Mouse (Mus musculus): ENCODE data around the gene Rnf167. TPM values are rescaled to one million over a fixed set of nuclear protein-coding genes. Genes with fewer than 3 reads are reported as not detected.
A peak's percentile ranks its signal among the peaks of the same experiment; 100 is the strongest.

The Rnf167 gene
- 111 and 113 TPM in 2 replicates for polyA plus RNA-seq (2015; fragmentation: Nextera tagmentation; extraction: Ambion mirVana)

DNA sequence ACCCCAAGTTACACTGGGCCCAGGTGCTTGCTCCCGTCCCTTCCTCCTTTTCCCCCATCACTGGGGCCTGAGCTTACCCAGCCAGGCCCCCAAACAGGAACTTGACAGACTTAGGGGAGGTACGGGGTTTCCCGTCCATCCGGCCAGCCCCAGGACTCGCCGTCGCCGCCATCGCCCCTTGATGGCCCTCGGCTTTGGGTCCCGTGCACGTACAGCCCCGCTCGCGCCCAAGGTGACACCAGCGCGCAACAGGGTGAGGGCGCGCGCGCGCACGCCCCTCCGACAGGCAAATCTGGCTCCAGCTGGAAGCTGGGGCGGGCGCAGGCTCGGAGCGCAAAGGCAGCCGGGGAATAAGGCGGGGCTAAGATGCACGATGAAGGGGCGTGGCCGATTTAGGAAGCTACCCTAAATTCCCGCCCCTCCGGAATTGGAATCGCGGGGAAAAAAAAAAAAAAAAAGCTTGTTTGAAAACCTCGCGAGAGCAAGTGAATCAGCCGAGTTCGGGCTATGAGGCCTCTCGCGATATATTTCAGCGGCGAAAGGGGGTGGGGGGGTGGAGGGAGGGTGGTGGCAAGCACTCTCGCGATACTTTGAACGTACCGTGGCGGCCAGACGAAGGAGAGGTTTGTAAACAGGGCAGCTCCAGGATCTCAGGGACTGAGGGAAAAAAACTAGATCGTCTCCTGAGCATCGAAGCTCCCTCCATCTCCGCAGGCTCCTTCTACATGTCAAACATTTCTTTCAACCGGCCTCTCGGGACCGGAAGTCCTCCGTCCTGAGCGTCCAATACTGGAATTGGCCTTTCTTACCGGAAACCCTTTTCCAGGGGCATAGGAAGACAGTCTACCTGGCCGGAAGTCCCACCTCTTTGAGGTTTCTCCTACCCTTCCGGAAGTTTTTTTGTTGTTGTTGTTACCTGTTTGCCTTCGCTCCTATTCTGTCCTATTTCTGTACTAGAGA, at the start of gene Rnf167, which contains the start of gene Slc25a11:
Gene Rnf167 (plus strand): TSS at position 545 of the 960 bp plus-strand sequence.
Gene Slc25a11 (minus strand): TSS at position 789 of the 960 bp plus-strand sequence.
- peaks cover 47% of the 10 kb centered on the region for H3K4me1 ChIP-seq (replicated peaks)
- H3K27ac ChIP-seq, result peak within 1 kb of the TSS; percentile 92
- peak within 1 kb of the TSS; percentile 72 for H3K4me3 ChIP-seq (replicated peaks)
- H3K9me3 ChIP-seq, result no peaks in the 10 kb centered on the region
- WGBS, result under 1% methylated on average over 63 of the region's 63 CpGs
- peak within 1 kb of the TSS; percentile 98 for H3K4me2 ChIP-seq (replicated peaks)
- H3K27me3 ChIP-seq, result no peaks in the 10 kb centered on the region
- peaks cover 60% of the 10 kb centered on the region for H3K36me3 ChIP-seq
- peak; percentile 88 for ATAC-seq
- peak within 1 kb of the TSS; percentile 92 for H3K9ac ChIP-seq (replicated peaks)

DNA sequence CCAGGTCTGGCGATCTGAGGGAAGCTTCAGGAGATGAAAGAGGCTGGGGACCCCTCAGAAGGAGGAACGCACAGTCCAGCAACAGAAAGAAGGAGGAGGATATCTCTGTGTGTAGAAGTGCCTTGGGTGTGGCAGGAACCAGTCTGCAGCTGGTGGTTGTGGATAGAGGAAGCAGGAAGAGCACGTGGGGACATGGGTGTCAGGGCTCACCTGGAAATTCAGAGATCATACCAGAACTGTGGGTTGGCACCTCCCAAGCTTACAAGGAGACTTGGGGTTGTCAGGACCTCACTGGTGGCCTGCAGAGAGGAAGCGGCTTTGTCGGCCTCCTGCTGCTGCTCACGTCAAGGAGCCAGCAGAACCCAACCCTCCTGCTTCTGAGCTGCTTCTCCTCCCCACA, 49.7 kb upstream of the Rnf167 start:
- no peaks in the 10 kb centered on the region for H3K27me3 ChIP-seq
- no peak overlapping the region for H3K4me2 ChIP-seq (replicated peaks)
- WGBS, result 76% methylated on average over 6 of the region's 6 CpGs
- H3K27ac ChIP-seq, result no peak overlapping the region
- no peak for ATAC-seq
- peaks cover 37% of the 10 kb centered on the region for H3K36me3 ChIP-seq
- peaks cover 14% of the 10 kb centered on the region for H3K4me1 ChIP-seq (replicated peaks)
- H3K9me3 ChIP-seq, result no peaks in the 10 kb centered on the region
- no peak overlapping the region for H3K9ac ChIP-seq (replicated peaks)
- H3K4me3 ChIP-seq (replicated peaks), result no peak overlapping the region

DNA sequence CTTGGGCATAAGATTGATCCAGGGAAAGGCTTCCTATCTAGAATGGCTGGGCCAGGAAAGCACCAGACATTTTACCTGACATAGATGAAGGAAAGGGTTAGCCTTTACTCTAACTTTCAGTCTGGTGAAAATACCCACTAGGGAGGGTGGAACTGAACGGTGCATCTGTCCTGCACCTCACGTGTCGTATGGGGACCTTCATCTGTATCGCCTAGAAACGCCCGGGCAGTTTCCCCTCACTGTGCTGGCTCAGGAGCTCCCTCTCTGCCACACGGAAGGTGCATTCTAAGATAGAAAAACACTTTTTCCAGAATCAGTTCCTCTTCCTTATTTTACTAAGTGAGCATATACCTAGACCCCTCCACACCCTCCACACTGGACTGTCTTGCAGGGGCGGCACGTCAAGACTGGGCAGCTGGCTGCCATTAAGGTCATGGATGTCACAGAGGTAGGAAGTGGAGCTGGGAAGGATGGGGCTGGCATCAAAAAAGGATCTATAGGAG, 48.5 kb upstream of the Rnf167 start:
- Histone ChIP-seq H3K27ac (no peak overlapping the region), H3K27me3 (no peaks in the 10 kb centered on the region), H3K36me3 (peaks cover 43% of the 10 kb centered on the region), H3K9me3 (no peaks in the 10 kb centered on the region), H3K4me2 (replicated peaks) (no peak overlapping the region), H3K4me3 (replicated peaks) (no peak overlapping the region), H3K9ac (replicated peaks) (no peak overlapping the region), H3K4me1 (replicated peaks) (peaks cover 14% of the 10 kb centered on the region)
- WGBS, result 93% methylated on average over 9 of the region's 9 CpGs
- no peak for ATAC-seq

DNA sequence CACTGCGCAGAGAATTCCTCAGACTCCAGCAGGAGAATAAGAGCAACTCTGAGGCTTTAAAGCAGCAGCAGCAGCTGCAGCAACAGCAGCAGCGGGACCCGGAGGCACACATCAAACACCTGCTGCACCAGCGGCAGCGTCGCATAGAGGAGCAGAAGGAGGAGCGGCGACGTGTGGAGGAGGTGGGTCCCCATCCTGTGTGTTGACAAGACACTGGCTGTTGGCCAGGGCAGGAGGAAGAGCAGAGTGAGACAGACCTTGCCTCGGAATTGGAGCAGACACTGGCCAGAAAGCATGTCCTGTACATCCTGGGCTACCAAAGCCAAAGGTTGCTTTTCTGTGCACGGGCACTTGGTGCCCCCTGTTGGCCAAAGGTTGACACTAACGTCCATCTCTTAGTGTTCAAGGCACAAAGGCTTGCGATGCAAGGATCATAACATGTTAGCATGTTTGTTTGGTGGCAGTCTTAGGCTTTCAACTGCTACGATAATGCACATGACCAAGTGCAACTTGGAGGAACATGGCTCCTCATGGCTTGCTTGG, 41.9 kb upstream of the Rnf167 start:
- peaks cover 82% of the 10 kb centered on the region for H3K36me3 ChIP-seq
- H3K9ac ChIP-seq (replicated peaks), result no peak overlapping the region
- H3K27me3 ChIP-seq, result no peaks in the 10 kb centered on the region
- H3K4me2 ChIP-seq (replicated peaks), result no peak overlapping the region
- no peak overlapping the region for H3K27ac ChIP-seq
- 63% methylated on average over 14 of the region's 14 CpGs for WGBS
- peak; percentile 51 for ATAC-seq
- H3K4me1 ChIP-seq (replicated peaks), result no peaks in the 10 kb centered on the region
- H3K4me3 ChIP-seq (replicated peaks), result no peak overlapping the region
- H3K9me3 ChIP-seq, result no peaks in the 10 kb centered on the region

DNA sequence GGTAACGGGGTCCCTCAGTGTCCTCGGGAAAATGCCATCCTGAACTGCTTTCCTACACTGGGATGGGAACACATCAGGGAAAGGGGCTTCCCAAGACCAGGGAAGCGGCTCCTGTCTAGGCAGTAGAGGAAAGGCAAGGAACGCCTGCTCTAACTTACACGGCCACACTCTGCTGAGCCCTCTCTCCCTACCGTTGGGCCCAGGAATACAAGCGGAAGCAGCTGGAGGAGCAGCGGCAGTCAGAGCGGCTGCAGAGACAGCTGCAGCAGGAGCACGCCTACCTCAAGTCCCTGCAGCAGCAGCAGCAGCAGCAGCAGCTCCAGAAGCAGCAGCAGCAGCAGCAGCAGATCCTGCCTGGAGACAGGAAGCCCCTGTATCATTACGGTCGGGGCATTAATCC, 40.3 kb upstream of the Rnf167 start:
- WGBS, result 84% methylated on average over 12 of the region's 12 CpGs
- Histone ChIP-seq H3K4me1 (replicated peaks) (no peaks in the 10 kb centered on the region), H3K9me3 (no peaks in the 10 kb centered on the region), H3K9ac (replicated peaks) (no peak overlapping the region), H3K4me2 (replicated peaks) (no peak overlapping the region), H3K4me3 (replicated peaks) (no peak overlapping the region), H3K27me3 (no peaks in the 10 kb centered on the region), H3K36me3 (peaks cover 93% of the 10 kb centered on the region), H3K27ac (no peak overlapping the region)
- ATAC-seq, result no peak

DNA sequence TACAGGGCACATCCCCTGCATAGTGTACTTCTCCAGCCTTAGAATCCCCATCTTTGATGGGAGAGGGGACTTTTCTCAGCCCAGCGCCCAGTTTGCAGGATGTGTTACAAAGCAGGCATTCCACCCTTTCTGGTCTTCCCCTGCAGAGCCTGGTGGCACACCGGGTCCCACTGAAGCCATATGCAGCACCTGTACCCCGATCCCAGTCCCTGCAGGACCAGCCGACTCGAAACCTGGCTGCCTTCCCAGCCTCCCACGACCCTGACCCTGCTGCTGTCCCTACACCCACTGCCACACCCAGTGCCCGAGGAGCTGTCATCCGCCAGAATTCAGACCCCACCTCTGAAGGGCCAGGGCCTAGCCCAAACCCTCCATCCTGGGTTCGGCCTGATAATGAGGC, 39.4 kb upstream of the Rnf167 start:
- Histone ChIP-seq H3K27me3 (no peaks in the 10 kb centered on the region), H3K4me1 (replicated peaks) (no peaks in the 10 kb centered on the region), H3K36me3 (peaks cover 96% of the 10 kb centered on the region), H3K4me2 (replicated peaks) (no peak overlapping the region), H3K9ac (replicated peaks) (no peak overlapping the region), H3K4me3 (replicated peaks) (no peak overlapping the region), H3K27ac (no peak overlapping the region), H3K9me3 (no peaks in the 10 kb centered on the region)
- no peak for ATAC-seq
- 95% methylated on average over 9 of the region's 9 CpGs for WGBS

DNA sequence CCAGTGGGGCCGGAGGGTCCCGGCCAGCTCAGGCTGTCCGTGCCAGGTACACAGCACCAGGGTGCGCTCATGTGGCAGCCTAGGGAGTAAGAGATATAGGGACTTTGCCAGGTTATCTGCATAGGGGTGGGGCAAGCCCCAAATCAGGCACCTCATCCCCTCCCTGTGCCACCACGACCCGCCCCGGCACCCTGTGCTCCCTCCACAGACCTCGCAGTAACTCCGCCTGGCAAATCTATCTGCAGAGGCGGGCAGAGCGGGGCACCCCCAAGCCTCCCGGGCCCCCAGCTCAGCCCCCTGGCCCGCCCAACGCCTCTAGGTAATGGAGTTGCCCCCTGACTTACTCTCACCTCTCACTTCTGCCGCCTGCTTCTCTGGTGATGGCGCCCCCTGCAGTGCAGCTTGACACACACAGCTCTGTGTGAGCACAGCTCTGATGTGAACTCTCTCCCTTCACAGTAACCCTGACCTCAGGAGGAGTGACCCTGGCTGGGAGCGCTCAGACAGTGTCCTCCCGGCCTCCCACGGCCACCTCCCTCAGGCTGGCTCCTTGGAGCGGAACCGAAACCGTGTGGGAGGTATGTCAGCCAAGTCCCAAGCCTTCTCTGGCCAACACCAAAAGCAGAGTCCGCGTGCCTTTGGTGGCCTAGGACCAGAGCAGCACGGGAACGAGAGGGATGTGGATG, 38.5 kb upstream of the Rnf167 start:
- Histone ChIP-seq H3K27me3 (no peaks in the 10 kb centered on the region), H3K9ac (replicated peaks) (no peak overlapping the region), H3K36me3 (peaks cover 99% of the 10 kb centered on the region), H3K9me3 (no peaks in the 10 kb centered on the region), H3K27ac (no peak overlapping the region), H3K4me2 (replicated peaks) (no peak overlapping the region), H3K4me3 (replicated peaks) (no peak overlapping the region), H3K4me1 (replicated peaks) (no peaks in the 10 kb centered on the region)
- 89% methylated on average over 24 of the region's 26 CpGs for WGBS
- ATAC-seq, result no peak

DNA sequence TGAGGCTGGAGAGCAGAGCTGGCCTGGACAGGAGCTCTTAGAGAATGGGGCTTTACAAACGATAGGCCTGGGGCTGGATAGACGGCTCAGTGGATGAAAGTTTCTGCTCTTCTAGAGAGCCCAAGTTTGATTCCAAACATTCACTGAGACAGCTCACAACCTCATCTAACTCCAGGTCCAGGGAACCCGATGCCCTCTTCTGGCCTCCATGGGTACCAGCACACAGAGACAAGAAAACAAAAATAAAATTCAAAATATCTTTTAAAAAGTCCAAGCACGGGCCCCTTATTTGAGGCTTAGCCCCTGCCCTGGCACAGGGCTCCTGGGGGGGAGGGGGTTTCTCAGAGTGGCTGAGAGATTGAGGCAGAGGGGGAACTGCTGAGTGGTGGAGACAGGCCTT, 36.3 kb upstream of the Rnf167 start:
- peaks cover 11% of the 10 kb centered on the region for H3K4me1 ChIP-seq (replicated peaks)
- H3K4me2 ChIP-seq (replicated peaks), result no peak overlapping the region
- peaks cover 79% of the 10 kb centered on the region for H3K36me3 ChIP-seq
- no peak overlapping the region for H3K9ac ChIP-seq (replicated peaks)
- H3K27ac ChIP-seq, result no peak overlapping the region
- no peaks in the 10 kb centered on the region for H3K9me3 ChIP-seq
- H3K27me3 ChIP-seq, result peaks cover 10% of the 10 kb centered on the region; the same call in 1 of the 2 replicates
- WGBS, result 91% methylated on average over 4 of the region's 4 CpGs
- no peak overlapping the region for H3K4me3 ChIP-seq (replicated peaks)
- no peak for ATAC-seq

DNA sequence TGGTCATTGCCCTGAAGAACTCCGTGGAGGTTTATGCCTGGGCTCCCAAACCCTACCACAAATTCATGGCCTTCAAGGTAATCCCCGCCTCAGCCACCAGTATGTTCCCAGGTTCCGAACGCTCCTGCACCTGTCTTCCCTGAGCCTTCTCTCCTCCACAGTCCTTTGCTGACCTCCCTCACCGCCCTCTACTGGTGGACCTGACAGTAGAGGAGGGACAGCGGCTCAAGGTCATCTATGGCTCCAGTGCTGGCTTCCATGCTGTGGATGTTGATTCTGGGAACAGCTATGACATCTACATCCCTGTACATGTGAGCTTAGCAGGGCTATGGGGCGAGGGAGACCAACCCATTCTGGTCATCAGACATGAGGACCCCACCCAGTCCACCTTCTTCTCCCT, 34.5 kb upstream of the Rnf167 start:
- Histone ChIP-seq H3K9ac (replicated peaks) (no peak overlapping the region; the same call in 1 of the 2 replicates), H3K4me3 (replicated peaks) (no peak overlapping the region), H3K36me3 (peaks cover 62% of the 10 kb centered on the region), H3K27me3 (peaks cover 18% of the 10 kb centered on the region; the same call in 1 of the 2 replicates), H3K4me2 (replicated peaks) (no peak overlapping the region), H3K9me3 (no peaks in the 10 kb centered on the region), H3K27ac (no peak overlapping the region), H3K4me1 (replicated peaks) (peaks cover 11% of the 10 kb centered on the region)
- 73% methylated on average over 7 of the region's 7 CpGs for WGBS
- ATAC-seq, result no peak

DNA sequence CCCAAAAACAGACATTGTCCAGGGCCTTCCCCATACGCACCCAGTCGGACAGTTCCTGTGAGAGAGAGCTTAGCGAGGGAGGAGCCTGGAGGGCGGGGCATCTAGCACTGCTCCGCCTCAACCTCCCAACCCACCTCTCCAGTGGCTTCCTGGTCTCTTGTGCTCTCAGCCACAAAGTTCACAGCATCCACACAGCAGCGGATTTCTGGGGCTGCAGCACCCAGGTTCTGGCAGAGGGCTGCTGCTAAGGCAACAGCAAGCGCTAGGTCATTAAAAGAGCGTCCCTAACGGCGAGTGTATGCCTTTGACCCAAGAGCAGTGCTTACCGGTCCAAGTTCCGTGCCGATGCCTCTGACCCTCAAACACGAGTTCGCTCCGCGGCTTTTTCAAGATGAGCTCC, 32.0 kb upstream of the Rnf167 start:
- no peaks in the 10 kb centered on the region for H3K9me3 ChIP-seq
- peak overlapping the region; percentile 54 for H3K4me2 ChIP-seq (replicated peaks)
- ATAC-seq, result peak; percentile 45; the same call in 1 of the 2 replicates
- H3K4me3 ChIP-seq (replicated peaks), result peak overlapping the region; percentile 25
- H3K27me3 ChIP-seq, result peaks cover 18% of the 10 kb centered on the region; the same call in 1 of the 2 replicates
- peak overlapping the region; percentile 57 for H3K9ac ChIP-seq (replicated peaks)
- no peak overlapping the region for H3K27ac ChIP-seq
- H3K4me1 ChIP-seq (replicated peaks), result peaks cover 11% of the 10 kb centered on the region
- WGBS, result 2% methylated on average over 17 of the region's 17 CpGs
- peaks cover 36% of the 10 kb centered on the region for H3K36me3 ChIP-seq

DNA sequence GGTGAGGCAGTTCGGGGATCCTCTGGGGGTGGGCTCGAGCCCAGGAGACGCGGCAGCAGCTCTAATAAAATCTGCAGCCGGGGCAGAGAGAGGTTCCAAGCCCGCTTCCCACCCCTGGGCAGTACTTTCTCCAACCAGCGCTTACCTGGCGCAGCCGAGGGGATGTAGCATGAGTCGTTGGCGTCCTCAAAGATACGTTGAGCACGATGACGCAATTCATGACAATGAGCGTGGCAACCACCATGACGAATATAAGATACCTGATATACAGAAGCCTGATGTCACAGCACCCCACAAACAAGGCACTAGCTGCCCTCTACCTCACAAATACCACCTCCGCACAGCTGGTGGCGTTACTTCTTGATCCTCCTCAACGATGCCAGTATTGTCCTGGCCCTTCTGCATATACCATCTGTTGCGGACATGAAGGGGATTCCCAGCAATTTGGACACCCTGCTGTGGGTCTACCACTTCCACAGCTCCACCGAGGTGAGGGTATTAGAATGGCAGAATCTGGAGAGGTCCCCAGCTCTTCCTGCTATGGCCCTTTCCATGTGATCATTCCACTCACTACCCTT, 31.4 kb upstream of the Rnf167 start, which contains the start of gene 4930544D05Rik:
Gene 4930544D05Rik (plus strand): TSS at position 333 of the 578 bp plus-strand sequence.
- Histone ChIP-seq H3K4me3 (replicated peaks) (peak within 1 kb of the TSS; percentile 25), H3K4me1 (replicated peaks) (peaks cover 11% of the 10 kb centered on the region), H3K36me3 (peaks cover 31% of the 10 kb centered on the region), H3K4me2 (replicated peaks) (peak within 1 kb of the TSS; percentile 54), H3K27me3 (peaks cover 18% of the 10 kb centered on the region; the same call in 1 of the 2 replicates), H3K9me3 (no peaks in the 10 kb centered on the region), H3K9ac (replicated peaks) (peak within 1 kb of the TSS; percentile 57), H3K27ac (no peak within 1 kb of the TSS)
- WGBS, result 15% methylated on average over 21 of the region's 21 CpGs
- ATAC-seq, result no peak
